ENCODE assay signal across 40 mouse cellular contexts in genomic region chr13:50460433-50460832, GRCm38 (mm10). TPM values are rescaled to one million over a fixed set of nuclear protein-coding genes. Genes with fewer than 3 reads are reported as not detected.
"Had no signal": no experiment of that assay in that cellular context is flagged by ENCODE, and none has a peak within 500 bp of the region (broad histone marks: within the 10 kb centered on the region; RNA-seq: fewer than 3 reads in every experiment).

No protein-coding gene starts in this region.

RNA-seq across cellular contexts. Expression of gene Nutm2, which starts 6.7 kb away (rescaled TPM):
- total RNA-seq: left cerebral cortex, postnatal 10 days; left cerebral cortex, postnatal 14 days; left cerebral cortex, postnatal 25 days; left cerebral cortex, postnatal 36 days; left cerebral cortex, postnatal 4 days; liver, adult 2 months; megakaryocyte progenitor cell, adult 5-6 weeks; megakaryocyte, adult 5-6 weeks; megakaryocyte-erythroid progenitor cell, adult 5-6 weeks; midbrain, postnatal 0 days; monocyte, adult 5-6 weeks had no signal
- polyA plus RNA-seq: limb, embryonic 10.5 days; limb, embryonic 11.5 days; limb, embryonic 12.5 days; limb, embryonic 13.5 days; limb, embryonic 14.5 days; limb, embryonic 15.5 days; liver, adult 2 months; liver, embryonic 11.5 days; liver, embryonic 12.5 days; liver, embryonic 13.5 days; liver, embryonic 14.5 days; liver, embryonic 15.5 days; liver, embryonic 16.5 days; liver, postnatal 0 days; lung, adult 2 months; lung, embryonic 14.5 days; lung, embryonic 15.5 days; lung, embryonic 16.5 days; lung, postnatal 0 days; macrophage; midbrain, embryonic 10.5 days; midbrain, embryonic 11.5 days; midbrain, embryonic 12.5 days; midbrain, embryonic 13.5 days; midbrain, embryonic 14.5 days; midbrain, embryonic 15.5 days; midbrain, embryonic 16.5 days; midbrain, postnatal 0 days; myocyte; neural tube, embryonic 11.5 days; neural tube, embryonic 12.5 days had no signal

RNA-seq across cellular contexts. Expression of gene Gm47429, which starts 16.7 kb away (rescaled TPM):
- total RNA-seq: left cerebral cortex, postnatal 10 days; left cerebral cortex, postnatal 14 days; left cerebral cortex, postnatal 25 days; left cerebral cortex, postnatal 36 days; left cerebral cortex, postnatal 4 days; liver, adult 2 months; megakaryocyte progenitor cell, adult 5-6 weeks; megakaryocyte, adult 5-6 weeks; megakaryocyte-erythroid progenitor cell, adult 5-6 weeks; midbrain, postnatal 0 days; monocyte, adult 5-6 weeks had no signal
- polyA plus RNA-seq: limb, embryonic 10.5 days; limb, embryonic 11.5 days; limb, embryonic 12.5 days; limb, embryonic 13.5 days; limb, embryonic 14.5 days; limb, embryonic 15.5 days; liver, adult 2 months; liver, embryonic 11.5 days; liver, embryonic 12.5 days; liver, embryonic 13.5 days; liver, embryonic 14.5 days; liver, embryonic 15.5 days; liver, embryonic 16.5 days; liver, postnatal 0 days; lung, adult 2 months; lung, embryonic 14.5 days; lung, embryonic 15.5 days; lung, embryonic 16.5 days; lung, postnatal 0 days; macrophage; midbrain, embryonic 10.5 days; midbrain, embryonic 11.5 days; midbrain, embryonic 12.5 days; midbrain, embryonic 13.5 days; midbrain, embryonic 14.5 days; midbrain, embryonic 15.5 days; midbrain, embryonic 16.5 days; midbrain, postnatal 0 days; myocyte; neural tube, embryonic 11.5 days; neural tube, embryonic 12.5 days had no signal
